Mouse (Mus musculus) liver, embryonic 14.5 days (tissue): ENCODE results near the gene Gse1.

Experiments
- CTCF ChIP-seq: IDR thresholded peaks from 2 replicates; pipeline ENCODE4 v1.5.1; 2016; ENCODE audit warnings: antibody characterized with exemption, low read depth, control low read depth
- EP300 ChIP-seq: IDR thresholded peaks from 2 replicates; pipeline ENCODE4 v1.6.1; 2016; ENCODE audit warnings: antibody characterized with exemption, low read depth

DNA sequence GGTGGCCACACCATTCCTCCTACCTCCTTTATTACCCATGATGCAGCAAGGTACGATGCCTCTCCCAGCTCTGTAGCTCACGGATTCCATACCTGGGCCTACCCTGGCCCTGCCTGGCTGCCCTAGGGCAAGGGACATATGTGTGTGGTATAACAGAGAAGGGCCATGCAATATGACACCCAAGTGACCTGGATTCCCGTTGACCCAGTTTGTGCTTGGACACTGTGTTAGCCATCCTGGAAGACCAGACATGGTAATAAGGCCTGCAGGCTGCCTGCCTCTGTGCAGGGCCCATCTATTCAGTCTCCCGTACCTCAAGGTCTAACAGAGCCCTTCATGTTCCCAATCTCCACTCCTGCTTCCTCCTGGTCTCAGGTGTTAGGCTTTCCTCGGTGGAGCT, 200.2 kb downstream of the Gse1 start:
- TF ChIP-seq CTCF (no peak), EP300 (no peak)
